Mouse (Mus musculus) cerebellum, adult 2 months (tissue): Measurements from ENCODE around the gene Lyst.

ENCODE experiments used
- CTCF ChIP-seq: fragments of 200-500 bp; IDR thresholded peaks from 2 replicates; pipeline ENCODE4 v1.5.1; 2011; ENCODE audit warnings: low read depth, mild to moderate bottlenecking, control low read depth, low read length, moderate library complexity, borderline replicate concordance; ENCODE audit not compliant: insufficient read depth
- POLR2A ChIP-seq: fragments of 200-500 bp; IDR thresholded peaks from 2 replicates; pipeline ENCODE4 v1.6.1; 2011; ENCODE audit warnings: low read length, control low read depth, borderline replicate concordance; ENCODE audit not compliant: insufficient read depth

- no peak for TF ChIP-seq CTCF
- TF ChIP-seq POLR2A = no peak
These were observed 133.6 kb downstream of the Lyst start for GRCm38 (mm10) chr13:13723786-13724185.
